Mouse (Mus musculus): ENCODE results near the gene Phf1.
A peak's percentile ranks its signal among the peaks of the same experiment; 100 is the strongest.
"Not testable (repeated sequence)": the region's sequence is repeated elsewhere in the genome, so short reads cannot be mapped to it uniquely, and the experiment has no call there.

Gene Phf1

DNA sequence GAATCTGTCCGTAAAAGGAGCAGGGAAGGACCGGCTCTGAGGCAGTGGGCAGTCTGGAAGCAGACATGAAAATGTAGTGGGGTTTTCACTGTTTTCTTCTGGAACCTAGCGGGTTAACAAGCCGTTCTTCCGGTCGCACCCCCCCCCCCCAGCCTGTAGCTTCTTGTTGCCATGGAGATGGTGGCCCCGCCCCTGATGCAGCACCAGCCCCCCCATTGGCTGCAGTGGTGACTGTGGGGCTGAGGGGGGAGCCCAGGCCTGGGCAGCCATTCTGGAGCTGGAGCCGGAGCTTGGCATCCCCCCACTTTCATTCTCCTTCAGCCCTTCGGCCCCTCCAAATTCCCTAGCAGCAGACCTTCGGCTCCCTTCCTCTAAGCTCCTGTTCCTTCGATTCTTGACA, 18.6 kb downstream of the Phf1 start:
- DNase-seq: peak in 1 of 2 experiments; percentile 49

DNA sequence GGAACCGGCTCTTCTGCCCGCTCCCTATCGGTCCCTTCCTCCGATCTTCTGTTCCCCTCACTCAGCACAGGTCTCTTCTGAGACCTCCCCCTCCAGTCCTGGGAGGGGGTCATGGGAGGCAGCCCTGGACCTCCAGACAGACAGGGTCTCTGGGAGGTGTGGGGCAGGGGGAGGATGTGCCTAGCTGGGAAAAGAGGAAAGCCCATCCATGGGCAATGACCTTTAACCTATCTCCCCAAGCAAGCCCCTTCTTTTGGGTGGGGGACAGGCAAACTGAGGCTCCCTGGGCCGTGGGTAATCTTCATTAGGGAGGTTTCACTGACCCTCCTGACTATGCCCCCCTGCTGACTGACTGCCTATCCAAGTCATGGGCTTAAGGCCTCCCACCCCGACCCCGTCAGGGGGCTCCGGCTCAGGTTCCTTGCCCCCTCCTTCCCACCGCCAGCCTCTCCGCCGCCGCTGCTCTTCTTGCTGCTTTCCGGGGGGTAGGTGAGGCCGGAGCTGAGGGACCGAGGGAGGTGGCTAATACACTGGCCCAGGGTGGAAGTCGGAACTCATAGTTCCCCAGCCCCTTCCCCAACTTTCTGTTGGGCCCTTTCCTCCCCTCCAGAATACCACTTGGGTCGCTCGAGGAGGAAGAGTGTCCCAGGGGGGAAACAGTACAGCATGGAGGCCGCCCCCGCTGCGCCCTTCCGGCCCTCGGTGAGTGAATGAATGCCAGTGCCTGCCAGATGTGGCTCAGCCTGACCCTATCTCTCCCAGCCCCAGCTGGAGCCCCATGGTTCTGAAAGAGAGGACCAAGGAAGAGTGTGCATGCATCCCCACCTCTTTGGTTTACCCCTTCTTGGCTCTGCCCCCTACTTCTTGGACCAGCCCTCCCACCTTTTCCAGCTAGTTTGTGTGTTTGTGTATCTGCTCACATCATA, 19.4 kb downstream of the Phf1 start:
- DNase-seq: peak in 1 of 2 experiments; percentile 16

GRCm38 (mm10) chr17:26953201-26953600, 20.3 kb downstream of the Phf1 start:
- DNase-seq: no peak

DNA sequence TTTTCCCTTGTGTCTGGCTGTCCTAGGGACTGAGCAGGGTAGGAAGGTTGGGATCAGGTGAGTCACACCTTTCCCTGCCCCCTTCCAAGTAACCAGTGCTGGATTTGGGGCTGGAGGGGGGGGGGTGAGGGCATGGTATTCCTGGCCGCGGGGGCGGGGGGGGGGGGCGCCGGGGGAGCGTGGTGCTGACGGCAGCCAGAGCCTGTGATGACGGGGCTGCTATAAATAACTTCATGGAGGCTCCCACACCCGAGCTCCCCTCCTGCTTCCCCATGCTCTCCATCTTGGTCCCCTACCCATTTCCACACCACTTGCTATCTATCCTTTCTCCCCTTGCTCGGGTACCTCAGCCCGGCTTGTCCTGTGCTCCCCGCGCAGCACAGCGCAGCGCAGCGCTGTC, 20.9 kb downstream of the Phf1 start:
- DNase-seq: no peak

- no peak for DNase-seq
These were observed 23.5 kb downstream of the Phf1 start for GRCm38 (mm10) chr17:26956309-26956708.

DNA sequence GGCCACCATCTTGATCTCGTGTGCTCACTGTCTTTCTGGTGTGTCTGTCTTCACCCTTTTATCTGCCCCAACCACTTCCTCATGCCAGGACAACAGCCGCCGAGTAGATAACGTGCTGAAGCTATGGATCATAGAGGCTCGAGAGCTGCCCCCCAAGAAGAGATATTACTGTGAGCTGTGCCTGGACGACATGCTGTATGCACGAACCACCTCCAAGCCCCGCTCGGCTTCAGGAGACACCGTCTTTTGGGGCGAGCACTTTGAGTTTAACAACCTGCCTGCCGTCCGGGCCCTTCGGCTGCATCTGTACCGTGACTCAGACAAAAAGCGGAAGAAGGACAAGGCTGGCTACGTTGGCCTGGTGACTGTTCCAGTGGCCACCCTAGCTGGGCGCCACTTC, 24.0 kb downstream of the Phf1 start:
- DNase-seq: no peak

DNA sequence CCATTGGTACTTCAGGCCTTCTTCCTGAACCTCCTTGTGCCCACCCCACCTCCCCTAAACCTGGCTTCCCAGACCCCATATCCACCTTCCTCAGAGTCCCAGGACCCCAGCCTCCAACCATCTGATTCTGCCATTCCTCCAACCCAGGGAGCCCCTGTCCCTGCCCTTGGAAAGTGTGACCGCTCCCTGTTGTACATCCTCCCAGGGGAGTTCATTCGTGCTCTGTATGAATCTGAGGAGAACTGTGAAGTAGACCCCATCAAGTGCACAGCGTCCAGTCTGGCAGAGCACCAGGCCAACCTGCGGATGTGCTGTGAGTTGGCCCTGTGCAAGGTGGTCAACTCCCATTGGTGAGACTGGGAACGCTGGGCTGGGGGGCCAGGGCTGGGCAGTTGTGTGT, 25.0 kb downstream of the Phf1 start:
- DNase-seq: no peak

- DNase-seq: no peak
These were observed 26.0 kb downstream of the Phf1 start for GRCm38 (mm10) chr17:26958880-26959279.

GRCm38 (mm10) chr17:26959815-26960214, 27.0 kb downstream of the Phf1 start:
- DNase-seq: no peak

DNA sequence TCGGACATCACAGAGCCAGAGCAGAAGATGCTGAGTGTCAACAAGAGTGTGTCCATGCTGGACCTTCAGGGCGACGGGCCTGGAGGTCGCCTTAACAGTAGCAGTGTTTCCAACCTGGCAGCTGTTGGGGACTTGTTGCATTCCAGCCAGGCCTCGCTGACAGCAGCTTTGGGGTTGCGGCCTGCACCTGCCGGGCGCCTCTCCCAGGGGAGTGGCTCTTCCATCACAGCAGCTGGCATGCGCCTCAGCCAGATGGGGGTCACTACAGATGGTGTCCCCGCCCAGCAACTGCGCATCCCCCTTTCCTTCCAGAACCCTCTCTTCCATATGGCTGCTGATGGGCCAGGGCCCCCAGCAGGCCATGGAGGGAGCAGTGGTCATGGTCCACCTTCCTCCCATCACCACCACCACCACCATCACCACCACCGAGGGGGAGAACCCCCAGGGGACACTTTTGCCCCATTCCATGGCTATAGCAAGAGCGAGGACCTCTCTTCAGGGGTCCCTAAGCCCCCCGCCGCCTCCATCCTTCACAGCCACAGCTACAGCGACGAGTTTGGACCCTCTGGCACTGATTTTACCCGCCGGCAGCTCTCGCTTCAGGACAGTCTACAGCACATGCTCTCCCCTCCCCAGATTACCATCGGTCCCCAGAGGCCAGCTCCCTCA, 28.9 kb downstream of the Phf1 start:
- DNase-seq: no peak

DNA sequence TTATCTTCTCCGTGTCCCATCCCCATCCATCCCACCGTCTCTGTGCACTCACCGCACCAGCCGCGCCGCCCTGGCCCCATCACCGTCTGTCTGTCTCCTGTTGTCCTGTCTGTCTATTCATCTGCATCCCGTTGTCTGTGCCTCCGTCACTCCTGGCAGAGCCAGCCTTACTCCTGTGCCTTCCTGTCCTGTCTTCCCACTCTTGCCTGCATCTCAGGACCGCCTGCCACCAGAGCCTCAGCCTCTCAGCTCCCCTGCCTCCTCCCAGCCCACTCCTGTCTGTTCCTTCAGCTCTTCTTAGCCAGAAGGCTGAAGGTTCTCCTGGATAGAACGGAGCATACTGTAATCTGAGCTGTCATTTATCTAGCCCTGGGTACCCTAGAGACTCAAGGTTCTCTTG, 34.1 kb downstream of the Phf1 start:
- DNase-seq: no peak

- no peak for DNase-seq
These were observed 34.6 kb downstream of the Phf1 start for GRCm38 (mm10) chr17:26967477-26967876.

- DNase-seq: no peak
These were observed 35.4 kb downstream of the Phf1 start for GRCm38 (mm10) chr17:26968200-26968611.

- no peak for DNase-seq
These were observed 36.4 kb downstream of the Phf1 start for GRCm38 (mm10) chr17:26969257-26969656.

- no peak for DNase-seq
These were observed 37.4 kb downstream of the Phf1 start for GRCm38 (mm10) chr17:26970221-26970620.

GRCm38 (mm10) chr17:26971247-26971905, 38.5 kb downstream of the Phf1 start:
- no peak for DNase-seq

GRCm38 (mm10) chr17:26972107-26972506, 39.3 kb downstream of the Phf1 start:
- DNase-seq: no peak

DNA sequence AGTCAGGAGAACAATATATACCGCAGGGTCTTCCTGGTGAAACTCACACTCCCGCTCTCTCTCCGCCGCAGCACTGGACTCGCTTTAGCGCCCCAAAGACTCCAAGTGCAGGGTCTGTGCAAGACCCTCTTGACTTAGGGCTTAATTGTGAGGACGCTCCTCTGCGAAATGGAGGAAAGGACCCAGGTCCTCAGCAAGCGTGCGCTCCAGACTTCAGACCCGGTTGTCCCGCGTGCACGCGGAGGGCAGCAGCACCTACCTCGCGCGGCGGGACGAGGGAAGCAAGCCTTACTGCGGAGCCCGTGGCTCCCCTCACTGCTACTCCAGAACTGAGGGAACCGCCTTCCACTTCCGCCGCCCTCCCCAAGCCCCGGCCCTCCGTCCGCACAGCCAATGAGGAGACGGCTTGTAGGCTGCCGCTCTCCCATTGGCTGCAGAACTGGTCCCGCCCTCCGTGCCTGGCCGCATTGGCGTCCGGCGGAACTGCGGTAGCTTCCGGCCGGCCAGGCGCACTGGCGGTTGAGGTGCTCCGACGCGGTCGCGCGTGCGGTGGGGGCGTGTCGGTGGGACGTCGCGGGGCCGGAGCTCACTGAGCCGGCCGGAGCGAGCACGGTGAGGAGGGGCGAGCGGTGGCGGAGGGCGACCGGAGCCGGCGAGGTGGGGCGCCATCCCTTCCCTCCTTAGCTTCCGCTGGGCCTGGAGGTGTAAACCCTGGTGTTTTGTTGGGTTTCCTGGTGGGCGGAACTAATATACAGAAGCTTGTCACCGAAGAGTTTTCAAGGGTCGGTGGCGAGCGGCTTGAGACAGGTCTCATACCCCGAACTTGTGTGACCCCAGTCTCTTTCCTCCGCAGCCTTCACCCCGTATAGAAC, 40.1 kb downstream of the Phf1 start, which contains the start of gene Zbtb9:
TSS of gene Zbtb9 (plus strand) at position 465 of the 872 bp plus-strand sequence.
- DNase-seq: peak; percentile 95 to 98

GRCm38 (mm10) chr17:26974547-26974946, 41.7 kb downstream of the Phf1 start:
- no peak for DNase-seq

DNA sequence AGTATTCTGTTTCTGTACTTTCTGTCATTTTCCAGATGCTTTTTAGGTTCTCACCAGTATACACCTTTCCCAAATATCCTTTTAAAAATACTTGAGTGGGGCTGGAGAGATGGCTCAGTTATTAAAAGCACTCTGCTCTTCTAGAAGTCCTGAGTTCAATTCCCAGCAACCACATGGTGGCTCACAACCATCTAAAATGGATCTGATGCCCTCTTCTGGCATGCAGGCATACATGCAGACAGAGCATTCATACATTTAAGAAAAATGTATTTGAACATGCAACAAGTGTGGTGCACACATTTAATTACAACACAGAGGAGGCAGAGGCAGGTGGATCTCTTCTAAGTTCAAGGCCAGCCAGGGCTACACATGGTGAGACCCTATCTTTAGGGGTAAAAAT, 42.6 kb downstream of the Phf1 start:
- DNase-seq: no peak

GRCm38 (mm10) chr17:26977354-26977753, 44.5 kb downstream of the Phf1 start:
- not testable (repeated sequence) for DNase-seq

DNA sequence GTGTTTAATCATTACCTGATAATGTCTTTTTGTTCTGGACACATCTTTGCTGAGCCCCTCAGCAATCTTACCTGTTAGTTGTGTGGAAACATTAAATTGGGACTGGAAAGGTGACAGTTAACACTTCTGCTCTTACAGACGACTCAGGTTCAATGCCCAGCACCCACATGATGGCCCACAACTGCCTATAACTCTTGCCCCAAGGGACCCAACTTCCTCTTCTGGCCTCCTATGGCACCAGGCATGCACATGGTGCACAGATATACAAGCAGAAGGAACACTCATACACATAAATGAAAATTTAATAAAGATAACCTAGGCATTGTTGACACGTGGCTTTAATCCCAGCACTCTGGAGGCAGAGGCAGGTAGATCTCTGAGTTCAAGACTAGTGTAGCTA, 46.6 kb downstream of the Phf1 start:
- DNase-seq: no peak

DNA sequence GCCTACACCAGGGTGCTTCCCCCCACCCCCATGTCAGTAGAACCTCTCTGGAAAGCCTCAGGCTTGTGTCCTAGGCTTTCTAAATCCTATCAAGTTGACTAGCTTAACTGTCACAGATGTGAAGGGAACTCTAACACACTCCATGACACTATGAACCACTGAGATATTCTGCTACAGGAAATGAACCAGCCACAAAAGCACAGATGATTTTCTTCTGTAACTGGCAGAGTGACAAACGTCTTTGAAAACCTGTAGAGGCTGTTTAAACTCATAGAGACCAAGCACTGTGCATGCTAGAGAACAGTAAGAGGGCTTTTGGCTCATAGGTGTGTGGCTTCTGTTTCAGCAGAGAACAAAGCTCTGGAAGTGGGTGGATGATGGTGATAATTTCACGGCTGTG, 48.2 kb downstream of the Phf1 start:
- no peak for DNase-seq
